Mouse (Mus musculus): ENCODE data around the gene Caskin1.
A peak's percentile ranks its signal among the peaks of the same experiment; 100 is the strongest.
"Not testable (repeated sequence)": the region's sequence is repeated elsewhere in the genome, so short reads cannot be mapped to it uniquely, and the experiment has no call there.

Caskin1 gene

GRCm38 (mm10) chr17:24488186-24488661, at the start of gene Caskin1:
Caskin1 (plus strand) TSS chr17:24488601.
- peak; percentile 68 for DNase-seq (ENCODE audit: low spot score)

- DNase-seq (ENCODE audit: low spot score), result no peak
Measured at GRCm38 (mm10) chr17:24440377-24440776, 48.0 kb upstream of the Caskin1 start.

GRCm38 (mm10) chr17:24441148-24441547, 47.3 kb upstream of the Caskin1 start:
- DNase-seq (ENCODE audit: low spot score), result no peak

- no peak for DNase-seq (ENCODE audit: low spot score)
Measured at GRCm38 (mm10) chr17:24442107-24442506, 46.3 kb upstream of the Caskin1 start.

- DNase-seq (ENCODE audit: low spot score), result no peak
Measured at GRCm38 (mm10) chr17:24442632-24443155, 45.7 kb upstream of the Caskin1 start, which contains the start of gene Dnase1l2. Dnase1l2 (minus strand) TSS chr17:24443105.

- no peak for DNase-seq (ENCODE audit: low spot score)
Measured at GRCm38 (mm10) chr17:24443409-24443808, 45.0 kb upstream of the Caskin1 start.

GRCm38 (mm10) chr17:24446590-24446989, 41.8 kb upstream of the Caskin1 start:
- no peak for DNase-seq (ENCODE audit: low spot score)

GRCm38 (mm10) chr17:24449507-24449906, 38.9 kb upstream of the Caskin1 start:
- no peak for DNase-seq (ENCODE audit: low spot score)

- DNase-seq (ENCODE audit: low spot score), result no peak
Measured at GRCm38 (mm10) chr17:24451220-24451619, 37.2 kb upstream of the Caskin1 start.

- no peak for DNase-seq (ENCODE audit: low spot score)
Measured at GRCm38 (mm10) chr17:24453372-24453771, 35.0 kb upstream of the Caskin1 start.

- no peak for DNase-seq (ENCODE audit: low spot score)
Measured at GRCm38 (mm10) chr17:24454218-24454755, 34.1 kb upstream of the Caskin1 start.

- peak; percentile 99 for DNase-seq (ENCODE audit: low spot score)
Measured at GRCm38 (mm10) chr17:24454756-24455522, 33.5 kb upstream of the Caskin1 start.

GRCm38 (mm10) chr17:24455523-24456206, 32.7 kb upstream of the Caskin1 start:
- not testable (repeated sequence) for DNase-seq (ENCODE audit: low spot score)

- peak; percentile 80 for DNase-seq (ENCODE audit: low spot score)
Measured at GRCm38 (mm10) chr17:24461580-24461979, 26.8 kb upstream of the Caskin1 start.

- no peak for DNase-seq (ENCODE audit: low spot score)
Measured at GRCm38 (mm10) chr17:24462932-24463331, 25.5 kb upstream of the Caskin1 start.

- DNase-seq (ENCODE audit: low spot score), result peak; percentile 80
Measured at GRCm38 (mm10) chr17:24463374-24464133, 24.8 kb upstream of the Caskin1 start.

GRCm38 (mm10) chr17:24468636-24469246, 19.7 kb upstream of the Caskin1 start:
- DNase-seq (ENCODE audit: low spot score), result no peak

GRCm38 (mm10) chr17:24469336-24469909, 19.0 kb upstream of the Caskin1 start:
- DNase-seq (ENCODE audit: low spot score), result no peak

GRCm38 (mm10) chr17:24469910-24470602, 18.3 kb upstream of the Caskin1 start, which contains the start of the genes E4f1 and Pgp:
E4f1 (minus strand) TSS chr17:24470313.
Pgp (plus strand) TSS chr17:24470392.
- peak; percentile 99 for DNase-seq (ENCODE audit: low spot score)
